Mouse (Mus musculus) hematopoietic stem cell, adult 5-6 weeks (primary cell): ENCODE measurements around the gene Olfr917. TPM values are rescaled to one million over a fixed set of nuclear protein-coding genes. Genes with fewer than 3 reads are reported as not detected.

Experiments used
- ATAC-seq, 2 experiments: fragments of 125-278 bp in 1 of 2; replicated peaks in 1 of 2; 2 replicates each; pipeline ENCODE4 v1.8.0; 2016 to 2017; ENCODE audit warnings: inconsistent platforms in 2 of 2, mild to moderate bottlenecking in 2 of 2, moderate number of reproducible peaks in 2 of 2, low read depth in 1 of 2, moderate TSS enrichment in 1 of 2; ENCODE audit not compliant: low FRiP score in 2 of 2, poor library complexity in 2 of 2, severe bottlenecking in 2 of 2, insufficient read depth in 1 of 2, low TSS enrichment in 1 of 2
- total RNA-seq: library from RNA; stranded (forward); fragments of 172-1452, 232-1000 nt; gene quantifications from 2 replicates; pipeline ENCODE4 v1.2.3, GENCODE M21; 2017

Gene Olfr917
- not detected in 2 replicates for total RNA-seq

- ATAC-seq, result no peak
Observed at GRCm38 (mm10) chr9:38665742-38666141, at the start of gene Olfr917. Gene Olfr917, minus strand, starts transcription at chr9:38665842.

GRCm38 (mm10) chr9:38674501-38674900 lies 8.9 kb upstream of the Olfr917 start, which contains the start of gene Olfr918:
Gene Olfr918, minus strand, starts transcription at chr9:38674601.
- no peak for ATAC-seq

GRCm38 (mm10) chr9:38672887-38673286 lies 7.2 kb upstream of the Olfr917 start:
- ATAC-seq, result no peak

GRCm38 (mm10) chr9:38659775-38660174 lies 5.9 kb downstream of the Olfr917 start, which contains the start of gene Olfr916:
Gene Olfr916, minus strand, starts transcription at chr9:38659875.
- ATAC-seq, result no peak

GRCm38 (mm10) chr9:38632406-38632805 lies 33.2 kb downstream of the Olfr917 start:
- no peak for ATAC-seq

Other genes starting within 250 kb of the Olfr917 start
- not detected in 2 replicates for gene Olfr901, start 236.4 kb downstream of the Olfr917 start, total RNA-seq
- not detected in 2 replicates for gene Olfr902, start 218.2 kb downstream of the Olfr917 start, total RNA-seq
- not detected in 2 replicates for gene Olfr904, start 202.7 kb downstream of the Olfr917 start, total RNA-seq
- gene Olfr905, start 194.7 kb downstream of the Olfr917 start, total RNA-seq, result not detected in 2 replicates
- gene Olfr906, start 178.8 kb downstream of the Olfr917 start, total RNA-seq, result not detected in 2 replicates
- gene Olfr907, start 170.0 kb downstream of the Olfr917 start, total RNA-seq, result not detected in 2 replicates
- not detected in 2 replicates for gene Olfr911-ps1, start 144.3 kb downstream of the Olfr917 start, total RNA-seq
- not detected in 2 replicates for gene Olfr910, start 128.0 kb downstream of the Olfr917 start, total RNA-seq
- not detected in 2 replicates for gene Olfr912, start 85.7 kb downstream of the Olfr917 start, total RNA-seq
- gene Olfr913, start 73.1 kb downstream of the Olfr917 start, total RNA-seq, result not detected in 2 replicates
- not detected in 2 replicates for gene Olfr914, start 60.7 kb downstream of the Olfr917 start, total RNA-seq
- gene Olfr916, start 6.0 kb downstream of the Olfr917 start, total RNA-seq, result not detected in 2 replicates
- not detected in 2 replicates for gene Olfr918, start 8.8 kb upstream of the Olfr917 start, total RNA-seq
- not detected in 2 replicates for gene Olfr919, start 37.8 kb upstream of the Olfr917 start, total RNA-seq
- 50.0 and 74.2 TPM in 2 replicates for gene Vwa5a, start 52.4 kb upstream of the Olfr917 start, total RNA-seq
- 0.75 and 1.2 TPM in 2 replicates for gene Olfr920, start 86.5 kb upstream of the Olfr917 start, total RNA-seq
- not detected in 2 replicates for gene Olfr921, start 107.2 kb upstream of the Olfr917 start, total RNA-seq
- not detected in 2 replicates for gene Olfr922, start 148.8 kb upstream of the Olfr917 start, total RNA-seq
- gene Olfr923, start 160.7 kb upstream of the Olfr917 start, total RNA-seq, result not detected in 2 replicates
- not detected in 2 replicates for gene Olfr924, start 178.6 kb upstream of the Olfr917 start, total RNA-seq
- not detected in 2 replicates for gene Olfr26, start 189.2 kb upstream of the Olfr917 start, total RNA-seq
- gene Olfr926, start 211.3 kb upstream of the Olfr917 start, total RNA-seq, result not detected in 2 replicates